Mouse (Mus musculus): ENCODE measurements around the gene Rhox9. TPM values are rescaled to one million over a fixed set of nuclear protein-coding genes. Genes with fewer than 3 reads are reported as not detected.
A peak's percentile ranks its signal among the peaks of the same experiment; 100 is the strongest.
"Not testable (repeated sequence)": the region's sequence is repeated elsewhere in the genome, so short reads cannot be mapped to it uniquely, and the experiment has no call there.

Gene Rhox9
- total RNA-seq (2021): not detected
- not detected in 2 replicates for polyA plus RNA-seq (2012; rRNA removed)
- long read RNA-seq: 0 reads

- H3K4me1 ChIP-seq (ENCODE audit: control insufficient read depth, insufficient read depth, low read length); H3K27ac ChIP-seq; DNase-seq; H3K9ac ChIP-seq (ENCODE audit: low read depth, low read length); intact Hi-C loops (cut with DNase I); H3K79me2 ChIP-seq (replicated peaks; ENCODE audit: control insufficient read depth, insufficient read depth, low read length); H3K4me3 ChIP-seq; H3K27me3 ChIP-seq (ENCODE audit: control insufficient read depth, insufficient read depth, low read length); H3K36me3 ChIP-seq (ENCODE audit: control insufficient read depth, insufficient read depth, low read length): not testable (repeated sequence)
- WGBS: 95% methylated on average over 10 of the region's 18 CpGs
These were observed at the start of gene Rhox9 for GRCm38 (mm10) chrX:37901670-37902069. Gene Rhox9, minus strand, starts transcription at chrX:37901770.

- no peaks in the 10 kb centered on the region for H3K4me1 ChIP-seq (ENCODE audit: control insufficient read depth, insufficient read depth, low read length)
- 70% methylated on average over 4 of the region's 4 CpGs for whole genome bisulfite sequencing
- no peak overlapping the region for H3K27ac ChIP-seq
- no peak for DNase-seq
- no peaks in the 10 kb centered on the region for H3K79me2 ChIP-seq (replicated peaks; ENCODE audit: control insufficient read depth, insufficient read depth, low read length)
- TF ChIP-seq POLR2A (IDR thresholded peaks at IDR 0.05; ENCODE audit: insufficient read depth, low read depth, low read length): no peak
- TF ChIP-seq CTCF (IDR thresholded peaks at IDR 0.05): peak; percentile 40
- H3K4me3 ChIP-seq: no peak overlapping the region
- H3K27me3 ChIP-seq (ENCODE audit: control insufficient read depth, insufficient read depth, low read length): no peaks in the 10 kb centered on the region
- no peaks in the 10 kb centered on the region for H3K36me3 ChIP-seq (ENCODE audit: control insufficient read depth, insufficient read depth, low read length)
- no peak overlapping the region for H3K9ac ChIP-seq (ENCODE audit: low read depth, low read length)
- intact Hi-C loops (cut with DNase I): no loop called here
These were observed 14.7 kb upstream of the Rhox9 start for GRCm38 (mm10) chrX:37916311-37916710.

GRCm38 (mm10) chrX:37908581-37908980 lies 7.0 kb upstream of the Rhox9 start:
- TF ChIP-seq POLR2A (IDR thresholded peaks at IDR 0.05; ENCODE audit: insufficient read depth, low read depth, low read length): no peak
- TF ChIP-seq CTCF (IDR thresholded peaks at IDR 0.05): peak; percentile 48
- no peaks in the 10 kb centered on the region for H3K36me3 ChIP-seq (ENCODE audit: control insufficient read depth, insufficient read depth, low read length)
- whole genome bisulfite sequencing: 51% methylated on average over 7 of the region's 7 CpGs

GRCm38 (mm10) chrX:37903727-37904126 lies 2.2 kb upstream of the Rhox9 start:
- DNase-seq: no peak
- H3K27ac ChIP-seq: no peak overlapping the region
- no peak overlapping the region for H3K4me3 ChIP-seq
- intact Hi-C loops (cut with DNase I): no loop called here
- TF ChIP-seq EP300 (IDR thresholded peaks at IDR 0.05; ENCODE audit: insufficient read depth, low read depth, low read length): no peak
- peak; percentile 26 for TF ChIP-seq CTCF (IDR thresholded peaks at IDR 0.05)
- no peak for TF ChIP-seq POLR2A (IDR thresholded peaks at IDR 0.05; ENCODE audit: insufficient read depth, low read depth, low read length)
- H3K36me3 ChIP-seq (ENCODE audit: control insufficient read depth, insufficient read depth, low read length): no peaks in the 10 kb centered on the region
- H3K4me1 ChIP-seq (ENCODE audit: control insufficient read depth, insufficient read depth, low read length): no peaks in the 10 kb centered on the region
- no peaks in the 10 kb centered on the region for H3K79me2 ChIP-seq (replicated peaks; ENCODE audit: control insufficient read depth, insufficient read depth, low read length)
- no peaks in the 10 kb centered on the region for H3K27me3 ChIP-seq (ENCODE audit: control insufficient read depth, insufficient read depth, low read length)
- 63% methylated on average over 5 of the region's 5 CpGs for WGBS
- no peak overlapping the region for H3K9ac ChIP-seq (ENCODE audit: low read depth, low read length)

More at GRCm38 (mm10) chrX:37908581-37908980, 7.0 kb upstream of the Rhox9 start:
- no peak overlapping the region for H3K27ac ChIP-seq
- no peak for DNase-seq
- no peak overlapping the region for H3K9ac ChIP-seq (ENCODE audit: low read depth, low read length)
- H3K4me3 ChIP-seq: no peak overlapping the region
- H3K79me2 ChIP-seq (replicated peaks; ENCODE audit: control insufficient read depth, insufficient read depth, low read length): no peaks in the 10 kb centered on the region
- no peaks in the 10 kb centered on the region for H3K4me1 ChIP-seq (ENCODE audit: control insufficient read depth, insufficient read depth, low read length)
- H3K27me3 ChIP-seq (ENCODE audit: control insufficient read depth, insufficient read depth, low read length): no peaks in the 10 kb centered on the region
- intact Hi-C loops (cut with DNase I): no loop called here

- 49% methylated on average over 9 of the region's 9 CpGs for WGBS
- H3K4me1 ChIP-seq (ENCODE audit: control insufficient read depth, insufficient read depth, low read length); DNase-seq; H3K27me3 ChIP-seq (ENCODE audit: control insufficient read depth, insufficient read depth, low read length); intact Hi-C loops (cut with DNase I); H3K27ac ChIP-seq; H3K79me2 ChIP-seq (replicated peaks; ENCODE audit: control insufficient read depth, insufficient read depth, low read length); H3K9ac ChIP-seq (ENCODE audit: low read depth, low read length); H3K4me3 ChIP-seq; H3K36me3 ChIP-seq (ENCODE audit: control insufficient read depth, insufficient read depth, low read length): not testable (repeated sequence)
These were observed 4.4 kb downstream of the Rhox9 start, which contains the start of gene Rhox7b for GRCm38 (mm10) chrX:37897132-37897531. Gene Rhox7b, minus strand, starts transcription at chrX:37897232.

GRCm38 (mm10) chrX:37878844-37879243 lies 22.7 kb downstream of the Rhox9 start, which contains the start of gene Rhox8:
Gene Rhox8, minus strand, starts transcription at chrX:37878944.
- Histone ChIP-seq H3K79me2 (replicated peaks; ENCODE audit: control insufficient read depth, insufficient read depth, low read length) (no peaks in the 10 kb centered on the region), H3K36me3 (ENCODE audit: control insufficient read depth, insufficient read depth, low read length) (no peaks in the 10 kb centered on the region), H3K27ac (no peak within 1 kb of the TSS), H3K4me1 (ENCODE audit: control insufficient read depth, insufficient read depth, low read length) (no peaks in the 10 kb centered on the region), H3K9ac (ENCODE audit: low read depth, low read length) (no peak within 1 kb of the TSS), H3K4me3 (no peak within 1 kb of the TSS), H3K27me3 (ENCODE audit: control insufficient read depth, insufficient read depth, low read length) (no peaks in the 10 kb centered on the region)
- intact Hi-C loops (cut with DNase I): no loop called here
- TF ChIP-seq EP300 (IDR thresholded peaks at IDR 0.05; ENCODE audit: insufficient read depth, low read depth, low read length) (no peak), CTCF (IDR thresholded peaks at IDR 0.05) (no peak), POLR2A (IDR thresholded peaks at IDR 0.05; ENCODE audit: insufficient read depth, low read depth, low read length) (no peak)
- WGBS: 77% methylated on average over 4 of the region's 4 CpGs
- no peak for DNase-seq

- no peak overlapping the region for H3K27ac ChIP-seq
- H3K4me1 ChIP-seq (ENCODE audit: control insufficient read depth, insufficient read depth, low read length): no peaks in the 10 kb centered on the region
- no peaks in the 10 kb centered on the region for H3K36me3 ChIP-seq (ENCODE audit: control insufficient read depth, insufficient read depth, low read length)
- intact Hi-C loops (cut with DNase I): no loop called here
- no peak overlapping the region for H3K4me3 ChIP-seq
- no peak overlapping the region for H3K9ac ChIP-seq (ENCODE audit: low read depth, low read length)
- WGBS: 92% methylated on average over 2 of the region's 2 CpGs
- no peaks in the 10 kb centered on the region for H3K27me3 ChIP-seq (ENCODE audit: control insufficient read depth, insufficient read depth, low read length)
- H3K79me2 ChIP-seq (replicated peaks; ENCODE audit: control insufficient read depth, insufficient read depth, low read length): no peaks in the 10 kb centered on the region
- TF ChIP-seq CTCF (IDR thresholded peaks at IDR 0.05) (no peak), POLR2A (IDR thresholded peaks at IDR 0.05; ENCODE audit: insufficient read depth, low read depth, low read length) (no peak), EP300 (IDR thresholded peaks at IDR 0.05; ENCODE audit: insufficient read depth, low read depth, low read length) (no peak)
- DNase-seq: no peak
These were observed 29.9 kb downstream of the Rhox9 start for GRCm38 (mm10) chrX:37871641-37872040.

Other genes with a start within 250 kb of the Rhox9 start
- gene Rhox3h, start 233.0 kb downstream of the Rhox9 start, total RNA-seq (2021): not detected
- gene Rhox3h, start 233.0 kb downstream of the Rhox9 start, polyA plus RNA-seq (2012; rRNA removed): not detected in 2 replicates
- not detected for gene Rhox2h, start 228.5 kb downstream of the Rhox9 start, total RNA-seq (2021)
- gene Rhox2h, start 228.5 kb downstream of the Rhox9 start, polyA plus RNA-seq (2012; rRNA removed): not detected in 2 replicates
- 1 to 10 TPM in 1 of 2 experiments, not detected in 1; 1.2 TPM for gene Rhox5, start 96.9 kb downstream of the Rhox9 start, total RNA-seq (2021)
- gene Rhox5, start 96.9 kb downstream of the Rhox9 start, polyA plus RNA-seq (2012; rRNA removed): 1.2 and 1.4 TPM in 2 replicates
- not detected for gene Rhox6, start 74.9 kb downstream of the Rhox9 start, total RNA-seq (2021)
- gene Rhox6, start 74.9 kb downstream of the Rhox9 start, polyA plus RNA-seq (2012; rRNA removed): not detected in 2 replicates
- gene Rhox7a, start 70.1 kb downstream of the Rhox9 start, total RNA-seq (2021): not detected
- gene Rhox7a, start 70.1 kb downstream of the Rhox9 start, polyA plus RNA-seq (2012; rRNA removed): not detected in 2 replicates
- not detected for gene Rhox8, start 22.8 kb downstream of the Rhox9 start, total RNA-seq (2021)
- not detected in 2 replicates for gene Rhox8, start 22.8 kb downstream of the Rhox9 start, polyA plus RNA-seq (2012; rRNA removed)
- not detected for gene Rhox7b, start 4.5 kb downstream of the Rhox9 start, total RNA-seq (2021)
- not detected in 2 replicates for gene Rhox7b, start 4.5 kb downstream of the Rhox9 start, polyA plus RNA-seq (2012; rRNA removed)
- gene Btg1-ps1, start 117.0 kb upstream of the Rhox9 start, total RNA-seq (2021): not detected
- not detected in 2 replicates for gene Btg1-ps1, start 117.0 kb upstream of the Rhox9 start, polyA plus RNA-seq (2012; rRNA removed)
- gene Btg1-ps2, start 141.3 kb upstream of the Rhox9 start, total RNA-seq (2021): not detected
- not detected in 2 replicates for gene Btg1-ps2, start 141.3 kb upstream of the Rhox9 start, polyA plus RNA-seq (2012; rRNA removed)
- gene Rhox10, start 164.7 kb upstream of the Rhox9 start, total RNA-seq (2021): not detected
- gene Rhox10, start 164.7 kb upstream of the Rhox9 start, polyA plus RNA-seq (2012; rRNA removed): not detected in 2 replicates
- gene Rhox11, start 183.4 kb upstream of the Rhox9 start, total RNA-seq (2021): not detected
- not detected in 2 replicates for gene Rhox11, start 183.4 kb upstream of the Rhox9 start, polyA plus RNA-seq (2012; rRNA removed)
- not detected for gene Rhox12, start 209.1 kb upstream of the Rhox9 start, total RNA-seq (2021)
- gene Rhox12, start 209.1 kb upstream of the Rhox9 start, polyA plus RNA-seq (2012; rRNA removed): not detected in 2 replicates
- not detected for gene Rhox13, start 219.4 kb upstream of the Rhox9 start, total RNA-seq (2021)
- gene Rhox13, start 219.4 kb upstream of the Rhox9 start, polyA plus RNA-seq (2012; rRNA removed): not detected in 2 replicates

All from heart, adult 2 months (tissue).